Mouse (Mus musculus) ES-E14 (cell line): ENCODE measurements at regions not wholly inside any gene's neighbourhood (a gene's known extent, or its start where the extent isn't known, plus 50 kb on each side); places are given as distances from the start of the nearest gene placed in this dataset.

Experiments
- DNase-seq: peaks from one replicate; pipeline ENCODE4 v3.0.0-alpha.2; 2013; ENCODE audit warnings: low read depth, low spot score
- H3K27ac ChIP-seq: 2 replicates; pipeline ENCODE4 v1.5.1; 2012; ENCODE audit warnings: low read depth, mild to moderate bottlenecking, low read length, moderate library complexity, mixed read lengths; ENCODE audit not compliant: poor library complexity, insufficient read depth, severe bottlenecking
- H3K36me3 ChIP-seq: 2 replicates; pipeline ENCODE4 v1.6.1; 2012; ENCODE audit warnings: mild to moderate bottlenecking, low read length, moderate library complexity, mixed read lengths; ENCODE audit not compliant: control insufficient read depth, poor library complexity, insufficient read depth, severe bottlenecking
- H3K4me1 ChIP-seq, 2 experiments: fragments of 150-350 bp in 1 of 2; sonication (generic) in 1 of 2; 2 replicates each; pipeline ENCODE4 v1.6.1; 2012; ENCODE audit warnings: low read length in 2 of 2, mild to moderate bottlenecking in 1 of 2, mixed read lengths in 1 of 2; ENCODE audit not compliant: control insufficient read depth in 2 of 2, insufficient read depth in 2 of 2, poor library complexity in 1 of 2
- H3K4me3 ChIP-seq, 2 experiments: fragments of 150-350 bp in 1 of 2; sonication (generic) in 1 of 2; 2 replicates each; pipeline ENCODE4 v1.5.1; 2012; ENCODE audit warnings: low read length in 2 of 2, low read depth in 1 of 2, mild to moderate bottlenecking in 1 of 2, mixed read lengths in 1 of 2; ENCODE audit not compliant: insufficient read depth in 1 of 2, poor library complexity in 1 of 2, severe bottlenecking in 1 of 2
- H3K9ac ChIP-seq: 2 replicates; pipeline ENCODE4 v1.6.1; 2012; ENCODE audit warnings: low read depth, mild to moderate bottlenecking, low read length, mixed read lengths; ENCODE audit not compliant: poor library complexity, insufficient read depth, severe bottlenecking
- H3K9me3 ChIP-seq: fragments of 150-350 bp; sonication (generic); 2 replicates; pipeline ENCODE4 v1.6.1; 2012; ENCODE audit warnings: low read depth, mild to moderate bottlenecking, low read length; ENCODE audit not compliant: control insufficient read depth, insufficient read depth
- CHD2 ChIP-seq: IDR thresholded peaks from 2 replicates; pipeline ENCODE4 v1.6.1; 2014; ENCODE audit warnings: mild to moderate bottlenecking, low read depth, low read length, inconsistent platforms
- HCFC1 ChIP-seq: IDR thresholded peaks from 2 replicates; pipeline ENCODE4 v1.6.1; 2012; ENCODE audit warnings: low read length, inconsistent platforms, borderline replicate concordance; ENCODE audit not compliant: insufficient read depth
- MAFK ChIP-seq: IDR thresholded peaks from 2 replicates; pipeline ENCODE4 v1.6.1; 2014; ENCODE audit warnings: mild to moderate bottlenecking, low read depth, low read length, inconsistent platforms; ENCODE audit not compliant: insufficient read depth
- ZC3H11A ChIP-seq: IDR thresholded peaks from 2 replicates; pipeline ENCODE4 v1.6.1; 2012; ENCODE audit warnings: low read depth, mild to moderate bottlenecking, inconsistent platforms, low read length, borderline replicate concordance
- ZNF384 ChIP-seq: IDR thresholded peaks from 2 replicates; pipeline ENCODE4 v1.6.1; 2012; ENCODE audit warnings: low read depth, low read length, inconsistent platforms
- in situ Hi-C, 2 experiments: fragments of 600-800 bp; cut with MboI; formaldehyde crosslinking; loops; one replicate each; pipeline ENCODE4 v1.15.1; 2025; ENCODE audit warnings: low sequenced_read_pairs in 2 of 2, inconsistent platforms in 1 of 2; ENCODE audit not compliant: unreplicated experiment in 2 of 2

GRCm38 (mm10) chr1:167947866-167948265, 258.8 kb downstream of the Lmx1a start:
- no peaks in the 10 kb centered on the region for H3K9me3 ChIP-seq
- no peak overlapping the region for H3K4me3 ChIP-seq
- no peaks in the 10 kb centered on the region for H3K4me1 ChIP-seq
- H3K9ac ChIP-seq, result no peak overlapping the region
- H3K36me3 ChIP-seq, result no peaks in the 10 kb centered on the region
- no peak overlapping the region for H3K27ac ChIP-seq
- TF ChIP-seq ZNF384 (no peak), HCFC1 (no peak), CHD2 (no peak), MAFK (no peak), ZC3H11A (no peak)
- in situ Hi-C loops, result no loop called here
- no peak for DNase-seq

- Histone ChIP-seq H3K9ac (no peak overlapping the region), H3K27ac (no peak overlapping the region), H3K4me3 (no peak overlapping the region), H3K36me3 (no peaks in the 10 kb centered on the region), H3K9me3 (no peaks in the 10 kb centered on the region), H3K4me1 (no peaks in the 10 kb centered on the region)
- TF ChIP-seq MAFK, result no peak
- no peak for TF ChIP-seq HCFC1
- DNase-seq, result no peak
- in situ Hi-C loops, result no loop called here
Measured at GRCm38 (mm10) chr1:167951717-167952116, 262.7 kb downstream of the Lmx1a start.

- Histone ChIP-seq H3K4me1 (no peaks in the 10 kb centered on the region), H3K4me3 (no peak overlapping the region), H3K36me3 (no peaks in the 10 kb centered on the region), H3K9ac (no peak overlapping the region), H3K27ac (no peak overlapping the region), H3K9me3 (no peaks in the 10 kb centered on the region)
- TF ChIP-seq HCFC1 (no peak), ZNF384 (no peak), CHD2 (no peak), ZC3H11A (no peak), MAFK (no peak)
- DNase-seq, result no peak
- in situ Hi-C loops, result no loop called here
Measured at GRCm38 (mm10) chr1:167958531-167958930, 269.5 kb downstream of the Lmx1a start.

- in situ Hi-C loops, result no loop called here
- DNase-seq, result no peak
- peaks cover 0 to 2% of the 10 kb centered on the region in 2 experiments; a peak in 1 of 4 replicates for H3K4me1 ChIP-seq
Measured at GRCm38 (mm10) chr1:167969545-167969944, 280.5 kb downstream of the Lmx1a start.

GRCm38 (mm10) chr1:167969985-167970384, 280.9 kb downstream of the Lmx1a start:
- no peaks in the 10 kb centered on the region for H3K36me3 ChIP-seq
- H3K27ac ChIP-seq, result no peak overlapping the region
- H3K9me3 ChIP-seq, result no peaks in the 10 kb centered on the region
- DNase-seq, result no peak
- TF ChIP-seq ZNF384, result no peak
- TF ChIP-seq HCFC1, result no peak
- no peak for TF ChIP-seq MAFK
- TF ChIP-seq ZC3H11A, result no peak
- TF ChIP-seq CHD2, result no peak
- in situ Hi-C loops, result no loop called here
- peaks cover 0 to 2% of the 10 kb centered on the region in 2 experiments; a peak in 1 of 4 replicates for H3K4me1 ChIP-seq
- H3K4me3 ChIP-seq, result no peak overlapping the region
- H3K9ac ChIP-seq, result no peak overlapping the region

More at GRCm38 (mm10) chr1:167969545-167969944, 280.5 kb downstream of the Lmx1a start:
- TF ChIP-seq ZC3H11A (no peak), ZNF384 (no peak), HCFC1 (no peak), MAFK (no peak), CHD2 (no peak)
- H3K36me3 ChIP-seq, result no peaks in the 10 kb centered on the region
- H3K9ac ChIP-seq, result no peak overlapping the region
- H3K4me3 ChIP-seq, result no peak overlapping the region
- no peaks in the 10 kb centered on the region for H3K9me3 ChIP-seq
- no peak overlapping the region for H3K27ac ChIP-seq
